Mouse (Mus musculus): Measurements from ENCODE around the gene Unc13d.
"Not testable (repeated sequence)": the region's sequence is repeated elsewhere in the genome, so short reads cannot be mapped to it uniquely, and the experiment has no call there.

Gene Unc13d

DNA sequence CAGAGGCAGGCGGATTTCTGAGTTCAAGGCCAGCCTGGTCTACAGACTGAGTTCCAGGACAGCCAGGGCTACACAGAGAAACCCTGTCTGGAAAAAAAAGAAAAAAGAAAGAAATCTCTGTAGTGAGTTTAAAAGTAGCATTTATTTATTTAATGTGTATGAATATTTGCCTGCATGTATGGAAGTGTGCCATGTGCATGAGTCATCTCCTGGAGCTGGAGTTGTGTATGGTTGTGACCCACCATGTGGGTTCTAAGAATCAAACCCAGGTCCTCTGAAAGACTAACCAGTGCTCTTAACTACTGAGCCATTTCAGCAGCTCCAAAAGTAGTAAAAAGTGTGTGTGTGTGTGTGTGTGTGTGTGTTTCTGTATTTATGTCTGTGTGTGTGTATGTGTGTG, 34.5 kb downstream of the Unc13d start:
- DNase-seq (ENCODE audit: low spot score), result no peak

DNA sequence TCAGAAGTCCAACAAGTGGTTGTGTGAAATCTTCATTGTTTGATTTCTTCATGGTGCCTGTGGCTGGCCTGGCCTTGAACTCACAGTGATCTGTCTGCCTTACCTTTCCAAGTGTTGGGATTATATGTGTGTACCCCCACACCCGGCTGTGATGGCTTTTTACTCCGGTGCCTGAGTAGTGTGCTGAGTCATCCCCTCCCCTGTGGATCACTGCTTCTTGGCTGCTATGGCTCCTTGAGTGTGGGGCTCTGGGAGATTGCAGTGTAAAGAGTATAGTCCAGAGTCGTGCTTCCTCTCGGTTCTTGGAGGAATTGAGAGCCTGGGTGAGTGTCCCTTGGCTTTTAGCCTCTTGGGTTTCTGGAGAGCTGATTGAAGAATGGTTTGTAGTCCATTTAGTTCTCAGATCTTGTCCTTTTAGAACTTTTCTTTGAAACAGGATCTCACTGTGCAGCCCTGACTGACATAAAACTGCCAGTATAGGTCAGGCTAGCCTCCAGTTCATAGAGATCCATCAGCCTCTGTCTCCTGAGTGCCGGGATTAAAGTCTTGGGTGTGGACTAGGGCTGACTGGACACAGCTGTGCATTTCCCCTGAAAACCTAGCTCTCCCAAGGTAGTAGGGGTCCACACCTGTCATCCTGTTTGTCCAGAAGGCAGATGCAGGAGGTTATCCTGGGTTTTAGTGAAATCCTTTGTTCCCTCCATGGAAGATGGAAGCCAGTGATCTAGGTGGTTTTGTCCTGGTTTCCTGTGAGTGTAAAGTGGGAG, 35.2 kb downstream of the Unc13d start:
- DNase-seq (ENCODE audit: low spot score), result no peak

DNA sequence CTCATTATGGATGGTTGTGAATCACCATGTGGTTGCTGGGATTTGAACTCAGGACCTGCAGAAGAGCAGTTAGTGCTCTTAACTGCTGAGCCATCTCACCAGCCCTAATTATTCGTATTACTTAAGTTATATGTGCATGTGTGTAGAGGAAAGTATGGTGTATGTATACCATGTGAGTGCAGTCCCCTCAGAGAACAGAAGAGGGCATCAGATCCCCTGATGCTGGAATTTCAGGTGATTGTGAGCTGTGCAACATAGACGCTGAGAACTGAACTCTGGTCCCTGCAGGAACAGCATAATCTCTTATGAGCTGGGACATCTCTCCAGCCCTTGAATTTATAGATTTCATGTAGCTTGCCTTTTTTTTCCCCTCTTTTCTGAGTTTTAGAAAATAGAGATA, 35.9 kb downstream of the Unc13d start:
- DNase-seq (ENCODE audit: low spot score), result no peak

DNA sequence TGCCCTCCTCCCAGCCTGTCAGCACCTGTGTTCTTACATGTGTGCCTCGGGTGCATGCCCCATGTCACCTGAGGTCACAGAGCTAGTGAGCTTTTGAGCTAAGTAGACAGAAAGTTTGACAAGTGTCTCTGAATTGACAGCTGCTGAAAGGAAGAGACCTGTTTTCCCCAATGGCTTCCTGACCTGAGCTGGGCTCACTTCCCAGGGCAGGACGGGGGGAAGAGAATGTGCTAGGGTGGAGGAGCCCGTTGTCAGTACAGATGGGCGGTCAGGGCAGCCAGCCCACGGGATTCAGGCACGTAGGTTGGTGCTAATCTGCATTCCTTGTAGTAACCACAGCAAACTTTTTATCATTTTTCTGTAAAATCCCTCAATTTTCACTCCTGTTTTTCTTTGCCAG, 37.2 kb downstream of the Unc13d start:
- DNase-seq (ENCODE audit: low spot score), result no peak

DNA sequence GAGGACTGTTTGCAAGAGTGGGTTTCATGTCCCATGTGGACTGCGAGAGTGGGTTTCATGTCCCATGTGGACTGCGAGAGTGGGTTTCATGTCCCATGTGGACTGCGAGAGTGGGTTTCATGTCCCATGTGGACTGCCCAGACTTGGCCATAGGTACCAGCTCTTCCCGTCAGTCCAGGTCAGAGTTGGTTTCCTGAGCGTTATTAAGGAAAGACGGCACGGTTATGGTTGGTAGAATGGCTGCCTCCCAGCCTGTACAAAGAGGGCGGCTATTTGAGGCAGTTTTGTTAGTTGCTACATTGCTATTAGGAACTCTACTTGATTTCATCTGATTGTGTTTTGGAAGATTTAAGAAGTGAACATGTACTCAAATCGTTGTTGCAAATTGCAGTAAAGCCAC, 39.9 kb downstream of the Unc13d start:
- DNase-seq (ENCODE audit: low spot score), result no peak

DNA sequence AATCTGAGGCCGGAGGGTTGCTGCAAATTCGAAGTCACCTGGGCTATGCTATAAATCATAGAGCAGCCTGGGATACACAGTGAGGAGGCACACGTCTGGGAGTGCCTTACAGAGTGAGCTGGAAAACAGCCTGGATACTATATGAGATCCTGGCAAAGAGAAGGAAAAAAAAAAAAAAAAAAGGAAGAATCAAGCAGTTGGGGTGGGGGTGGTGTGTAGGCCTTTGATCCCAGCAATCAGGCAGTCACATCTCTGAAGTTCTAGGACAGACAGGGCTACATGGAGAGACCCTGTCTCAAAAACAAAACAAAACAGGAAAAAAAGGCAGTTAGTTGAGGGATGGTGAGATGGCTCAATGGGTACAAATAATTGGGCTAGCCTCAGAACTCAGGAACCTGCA, 41.1 kb downstream of the Unc13d start:
- no peak for DNase-seq (ENCODE audit: low spot score)

DNA sequence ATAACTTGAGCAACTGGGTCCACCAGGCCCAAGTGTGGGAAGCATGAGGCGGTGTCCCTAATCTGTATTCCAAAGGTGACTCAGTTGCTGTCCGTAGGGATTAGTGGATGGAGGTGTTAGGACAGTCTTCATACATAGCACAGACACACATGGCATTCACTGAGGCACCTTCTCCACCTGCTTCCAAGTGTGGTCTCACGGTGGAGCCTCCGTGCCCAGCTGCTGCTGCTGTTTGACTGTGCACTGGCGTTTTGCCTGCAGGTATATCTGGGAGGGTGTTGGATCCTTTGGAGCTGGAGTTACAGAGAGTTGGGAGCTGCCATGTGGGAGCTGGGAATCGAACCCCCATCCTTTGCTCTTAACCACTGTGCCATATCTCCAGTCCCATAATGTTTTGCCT, 43.2 kb downstream of the Unc13d start:
- no peak for DNase-seq (ENCODE audit: low spot score)

DNA sequence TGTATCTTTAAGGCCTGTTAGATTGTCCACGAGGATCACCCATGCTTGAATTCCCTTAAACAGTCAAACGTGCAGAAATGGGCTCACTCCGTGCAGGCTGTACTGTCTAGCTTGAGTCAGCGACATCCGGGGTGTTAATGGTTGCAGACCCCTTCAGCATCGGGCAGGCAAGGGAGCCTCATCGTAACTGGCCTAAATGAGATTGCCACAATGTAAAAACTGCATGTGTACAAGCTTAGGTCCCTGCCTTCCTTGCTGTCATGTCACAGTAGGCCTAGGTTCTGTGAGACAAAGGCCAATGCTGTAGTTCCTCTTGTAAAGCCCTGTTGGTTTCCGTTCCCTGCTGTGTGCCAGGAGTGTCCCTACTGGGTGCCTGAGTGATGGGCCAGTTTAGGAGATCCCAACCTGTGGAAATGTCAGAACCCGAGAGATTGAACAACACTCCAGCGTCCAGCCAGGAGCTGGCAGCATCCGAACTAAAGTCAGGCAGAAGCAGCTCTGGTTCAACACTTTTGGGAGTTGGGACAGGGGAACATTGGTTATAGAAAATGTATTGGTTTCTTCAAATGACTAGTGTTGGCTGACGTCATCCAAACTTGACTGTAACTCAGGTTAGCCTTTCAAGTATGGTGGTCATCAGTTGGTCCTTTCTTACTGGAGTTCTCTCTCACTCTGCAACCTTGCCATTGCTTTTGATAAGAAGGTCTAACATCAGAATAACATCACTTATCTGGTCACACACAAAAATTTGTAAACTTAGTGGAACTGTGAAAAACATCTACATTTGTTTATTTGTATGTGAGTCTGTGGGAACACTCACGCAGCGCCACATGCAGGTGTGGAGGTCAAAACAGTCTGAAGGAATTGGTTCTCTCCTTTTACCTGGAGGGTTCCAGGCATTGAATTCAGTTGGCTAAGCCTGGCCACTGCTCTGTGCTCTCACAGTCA, 46.6 kb downstream of the Unc13d start:
- no peak for DNase-seq (ENCODE audit: low spot score)

DNA sequence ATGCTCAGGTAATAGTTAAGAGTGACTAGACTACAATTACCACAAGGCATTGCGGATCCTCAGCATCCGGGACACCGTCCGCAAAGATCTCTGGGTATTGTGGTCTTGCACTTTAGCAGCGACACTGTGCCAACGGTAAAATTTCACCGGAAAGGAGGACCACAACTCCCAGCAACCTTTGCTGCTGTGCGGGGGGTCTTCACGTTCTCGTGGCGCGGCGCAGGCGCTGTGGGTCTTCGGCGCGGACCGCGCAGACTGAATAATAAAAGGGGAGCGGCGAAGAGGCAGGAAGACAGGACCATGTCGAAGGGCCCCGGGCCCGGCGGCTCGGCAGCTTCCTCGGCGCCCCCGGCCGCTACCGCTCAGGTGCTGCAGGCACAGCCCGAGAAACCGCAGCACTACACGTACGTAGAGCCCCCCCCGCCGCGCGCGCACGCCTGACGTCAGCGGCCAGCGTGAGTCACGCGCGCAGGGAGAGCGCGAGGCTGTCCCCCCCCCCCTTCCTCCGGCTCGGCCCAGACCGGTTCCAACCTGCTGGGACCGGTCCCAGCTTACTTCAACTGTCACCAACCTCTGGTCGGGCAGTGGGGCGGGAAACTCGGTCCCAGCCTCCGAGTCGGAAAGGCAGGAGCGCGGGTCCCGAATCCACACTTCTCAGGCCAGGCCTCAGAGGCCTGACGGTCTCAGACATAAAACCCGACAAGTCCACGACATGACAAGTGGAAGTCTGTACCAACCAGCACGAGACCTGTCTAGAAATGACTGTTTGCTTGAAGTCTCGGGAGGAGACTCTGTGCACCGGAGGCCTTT, 47.5 kb downstream of the Unc13d start, which contains the start of gene Unk:
Gene Unk, plus strand, starts transcription at position 235 of the 810 bp plus-strand sequence.
- DNase-seq (ENCODE audit: low spot score), result peak; percentile 98

DNA sequence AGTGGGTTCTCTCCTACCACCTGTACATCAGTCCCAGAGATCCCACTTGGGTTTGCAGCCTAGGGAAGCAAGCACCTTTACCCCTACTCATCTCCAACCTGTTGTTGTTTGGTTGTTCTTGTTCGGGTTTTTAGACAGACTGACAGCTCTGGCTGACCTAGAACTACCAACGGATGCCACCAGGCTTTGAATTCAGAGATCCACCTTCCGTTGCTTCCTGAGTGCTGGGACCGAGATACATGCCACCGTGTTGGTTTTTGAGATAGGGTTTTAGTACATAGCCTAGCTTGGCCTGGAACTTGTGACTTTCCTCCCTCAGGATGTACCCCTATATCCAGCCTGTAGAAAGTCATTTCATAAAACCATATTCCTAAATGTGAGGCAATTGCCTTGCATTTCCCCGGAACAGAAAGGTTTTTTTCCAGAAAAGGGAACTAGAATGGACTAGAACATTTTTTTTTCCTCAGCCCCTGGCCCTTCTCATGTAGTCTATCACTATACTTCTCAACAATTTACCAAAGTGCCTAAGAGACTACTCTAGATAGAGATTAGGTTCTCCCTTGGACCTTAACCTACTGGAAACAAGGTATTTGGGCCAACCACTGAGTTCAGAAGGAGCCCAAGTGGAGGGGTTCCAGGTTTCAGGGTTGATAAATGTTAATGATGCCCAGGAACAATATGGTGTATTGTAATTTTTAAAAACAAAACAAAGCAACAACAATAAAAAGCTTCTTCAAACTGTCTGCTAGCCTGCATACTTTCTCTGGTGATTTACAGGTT, 48.5 kb downstream of the Unc13d start:
- no peak for DNase-seq (ENCODE audit: low spot score)

DNA sequence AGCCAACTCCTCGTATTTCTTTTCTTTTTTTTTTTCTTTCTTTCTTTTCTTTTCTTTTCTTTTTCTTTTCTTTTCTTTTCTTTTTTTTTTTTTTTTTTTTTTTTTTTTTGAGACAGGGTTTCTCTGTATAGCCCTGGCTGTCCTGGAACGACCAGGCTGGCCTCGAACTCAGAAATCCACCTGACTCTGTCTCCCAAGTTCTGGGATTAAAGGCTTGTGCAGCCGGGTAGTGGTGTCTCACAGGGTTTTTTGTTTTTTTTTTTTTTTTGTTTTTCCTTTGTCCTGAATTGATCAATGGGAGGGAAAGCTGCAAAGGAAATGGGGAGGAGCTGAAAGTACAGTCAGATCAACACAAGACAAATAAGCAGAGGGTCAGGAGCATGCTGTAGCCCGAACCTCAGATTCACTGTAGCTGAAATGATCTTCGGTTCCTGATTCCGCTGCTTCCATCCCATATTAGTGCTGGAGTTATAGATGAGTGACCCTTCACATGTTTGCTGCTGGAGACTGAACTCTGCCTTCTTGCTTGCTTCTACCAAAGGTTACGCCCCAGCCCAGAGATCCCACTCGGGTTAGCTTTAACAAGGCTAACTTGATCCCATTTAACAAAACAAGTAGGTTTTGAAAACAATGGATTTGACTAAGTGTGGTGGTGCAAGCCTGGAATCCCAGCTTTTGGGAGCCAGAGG, 49.4 kb downstream of the Unc13d start:
- DNase-seq (ENCODE audit: low spot score), result no peak

DNA sequence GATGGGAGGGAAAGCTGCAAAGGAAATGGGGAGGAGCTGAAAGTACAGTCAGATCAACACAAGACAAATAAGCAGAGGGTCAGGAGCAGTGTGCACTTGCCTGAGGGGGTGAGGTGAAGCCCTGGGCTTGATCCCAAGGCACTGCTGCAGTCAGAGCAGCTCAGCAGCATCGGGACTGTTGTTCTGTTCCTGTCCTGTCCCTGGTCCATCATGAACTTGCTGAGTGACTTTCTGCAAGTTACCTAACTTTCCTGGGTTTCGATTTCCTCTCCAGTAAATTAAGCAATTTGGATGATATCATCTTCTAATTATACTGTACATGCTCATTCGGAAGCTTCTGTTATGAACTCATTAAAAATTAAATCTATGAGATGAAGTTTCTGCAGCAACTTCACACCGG, 50.0 kb downstream of the Unc13d start, which contains the start of gene H3f3b:
Gene H3f3b, minus strand, starts transcription at position 207 of the 400 bp plus-strand sequence.
- no peak for DNase-seq (ENCODE audit: low spot score)

DNA sequence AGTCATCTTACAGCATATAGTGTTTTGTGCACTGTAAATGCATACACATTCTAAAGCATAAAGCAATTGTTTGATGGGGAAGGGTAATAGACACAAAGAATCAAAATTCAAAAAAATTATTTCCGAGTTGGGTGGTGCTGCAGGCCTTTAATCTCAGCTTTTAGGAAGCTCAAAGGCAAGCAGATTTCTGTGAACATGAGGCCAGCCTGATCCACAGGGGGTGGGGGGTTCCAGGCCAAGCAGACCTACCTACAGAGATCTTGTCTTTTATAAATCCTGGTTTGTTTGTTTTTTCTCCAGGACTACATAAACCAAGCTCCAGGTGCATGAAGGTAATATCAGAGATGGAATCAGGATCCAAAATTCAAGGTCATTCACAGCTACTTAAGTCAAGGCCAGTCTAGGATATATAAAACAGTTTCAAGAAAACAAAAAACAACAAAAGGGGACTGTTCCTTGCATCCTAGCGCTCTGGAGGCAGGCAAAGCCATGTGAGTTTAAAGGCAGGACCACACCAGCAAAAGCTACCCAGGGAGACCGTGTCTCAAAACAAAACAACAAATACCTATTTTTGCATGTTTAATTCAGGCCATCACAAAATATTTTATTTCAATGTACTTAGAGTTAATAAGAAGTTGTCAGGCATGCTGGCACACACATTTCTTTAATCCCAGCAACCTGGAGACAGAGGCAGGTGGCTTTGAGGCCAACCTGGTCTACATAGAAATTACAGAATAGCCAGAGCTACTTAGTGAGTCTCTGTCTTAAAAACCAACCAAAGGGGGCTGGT, 52.5 kb downstream of the Unc13d start:
- no peak for DNase-seq (ENCODE audit: low spot score)

DNA sequence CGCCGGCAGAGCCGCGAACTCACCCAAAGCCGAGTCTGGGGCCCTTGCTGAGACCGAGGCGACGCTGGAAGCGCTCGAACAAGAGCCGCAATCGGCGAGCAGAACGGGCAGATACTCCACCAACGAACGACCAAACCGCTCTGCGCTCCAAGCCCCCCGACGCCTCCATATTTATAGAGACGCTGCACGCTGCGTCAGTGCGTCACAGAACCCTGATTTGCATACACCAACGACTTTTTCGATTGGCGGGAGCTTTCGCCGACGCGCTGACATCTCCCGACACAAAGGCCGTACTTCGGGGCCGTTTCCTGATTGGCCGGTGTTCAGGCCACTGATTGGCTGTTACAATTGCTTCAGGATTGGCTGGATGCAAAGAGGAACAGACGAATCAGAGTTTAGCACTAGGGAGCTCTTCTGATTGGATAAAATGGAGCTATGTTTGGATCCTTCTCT, 53.4 kb downstream of the Unc13d start:
- peak; percentile 97 for DNase-seq (ENCODE audit: low spot score)

DNA sequence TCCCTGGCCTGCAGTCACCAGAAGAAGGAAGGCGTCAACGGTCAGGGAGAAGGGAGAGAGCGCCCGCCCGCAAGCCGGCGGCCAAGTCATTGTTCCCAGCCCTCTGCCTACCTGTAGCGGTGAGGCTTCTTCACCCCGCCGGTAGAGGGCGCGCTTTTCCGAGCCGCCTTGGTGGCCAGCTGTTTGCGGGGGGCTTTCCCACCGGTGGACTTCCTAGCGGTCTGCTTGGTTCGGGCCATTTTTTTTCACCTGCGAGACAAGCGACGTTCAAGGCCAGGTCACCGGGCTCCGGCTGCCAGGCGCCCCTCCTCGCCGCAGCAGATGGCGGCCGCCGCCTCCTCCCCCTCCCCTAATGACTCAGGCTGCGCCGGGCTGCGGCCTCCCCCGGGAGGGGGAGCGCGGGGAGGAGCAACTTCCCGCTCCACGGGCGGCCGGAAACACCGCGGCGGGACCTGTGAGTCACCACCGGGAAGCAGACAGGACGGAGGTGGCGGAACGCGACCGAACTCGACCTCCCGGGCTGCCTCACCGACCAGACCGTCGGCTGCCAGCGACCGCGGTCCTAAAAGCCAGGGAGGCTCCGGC, 53.9 kb downstream of the Unc13d start:
- peak; percentile 73 for DNase-seq (ENCODE audit: low spot score)

DNA sequence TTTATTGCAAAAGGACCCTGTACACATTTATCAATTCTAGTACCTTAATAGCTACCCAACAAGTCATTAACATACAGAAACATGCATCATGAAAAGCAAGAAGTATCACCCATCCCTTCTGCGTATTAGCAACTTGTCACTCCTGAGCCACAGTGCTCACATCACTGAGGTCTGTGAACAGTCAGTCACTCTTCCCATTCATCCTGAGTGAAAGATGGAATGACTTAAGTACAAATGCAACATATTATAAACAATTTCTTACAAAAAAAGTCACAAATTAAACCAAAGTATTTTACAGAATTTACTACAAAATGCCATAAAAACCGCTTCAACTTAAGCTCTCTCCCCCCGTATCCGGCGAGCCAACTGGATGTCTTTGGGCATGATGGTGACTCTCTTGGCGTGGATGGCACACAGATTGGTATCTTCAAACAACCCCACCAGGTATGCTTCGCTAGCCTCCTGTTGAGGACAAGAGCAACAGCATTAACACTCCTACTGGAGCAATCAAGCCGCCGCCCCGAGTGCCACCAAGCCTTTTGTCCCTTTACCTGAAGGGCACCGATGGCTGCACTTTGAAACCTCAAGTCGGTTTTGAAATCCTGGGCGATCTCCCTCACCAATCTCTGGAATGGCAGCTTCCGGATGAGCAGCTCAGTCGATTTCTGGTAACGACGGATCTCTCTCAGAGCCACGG, 54.5 kb downstream of the Unc13d start:
- DNase-seq (ENCODE audit: low spot score), result not testable (repeated sequence)

DNA sequence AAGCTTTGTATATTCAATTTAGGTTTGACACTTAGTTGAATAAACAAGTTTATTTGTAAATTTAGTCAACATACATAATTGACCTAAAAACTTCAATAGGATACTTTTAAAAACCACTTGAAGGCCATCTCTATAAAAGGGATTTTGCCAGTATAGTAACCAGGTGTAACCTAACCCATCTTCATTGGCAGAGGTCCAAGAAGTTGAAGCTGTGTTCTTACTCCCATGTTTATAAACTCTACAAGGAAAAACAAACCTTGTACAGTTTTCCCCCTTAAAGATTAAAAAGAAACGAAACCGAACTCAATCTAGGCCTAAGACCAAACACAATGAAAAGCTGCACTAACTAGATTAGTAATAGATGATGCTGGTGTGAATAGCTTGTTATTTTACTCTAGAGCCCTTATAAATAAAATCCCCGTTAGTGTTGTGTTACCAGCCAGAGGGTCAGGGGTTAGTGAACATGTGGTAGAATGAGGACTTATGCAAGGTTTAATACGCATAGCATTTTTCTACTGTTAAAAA, 55.4 kb downstream of the Unc13d start:
- DNase-seq (ENCODE audit: low spot score), result no peak
